Mouse (Mus musculus): ENCODE measurements around the gene Slc2a1.

Gene Slc2a1

GRCm38 (mm10) chr4:119125577-119126270, 17.2 kb downstream of the Slc2a1 start:
- Histone ChIP-seq H3K4me3 (replicated peaks; ENCODE audit: low read length) (peak overlapping the region; percentile 43), H3K9me3 (ENCODE audit: low read length) (no peaks in the 10 kb centered on the region), H3K27me3 (ENCODE audit: insufficient read depth, low read length) (no peaks in the 10 kb centered on the region), H3K4me1 (replicated peaks; ENCODE audit: low read depth, low read length) (peaks cover 100% of the 10 kb centered on the region), H3K36me3 (ENCODE audit: insufficient read depth, low read length) (peaks cover 100% of the 10 kb centered on the region)
- TF ChIP-seq CTCF (conservative IDR thresholded peaks at IDR 0.05; ENCODE audit: low read length) (no peak), NANOG (IDR thresholded peaks at IDR 0.05; ENCODE audit: borderline replicate concordance, low read length) (no peak)

GRCm38 (mm10) chr4:119127229-119127628, 18.7 kb downstream of the Slc2a1 start:
- Histone ChIP-seq H3K4me1 (replicated peaks; ENCODE audit: low read depth, low read length) (peaks cover 100% of the 10 kb centered on the region), H3K27me3 (ENCODE audit: insufficient read depth, low read length) (no peaks in the 10 kb centered on the region), H3K4me3 (replicated peaks; ENCODE audit: low read length) (peak overlapping the region; percentile 43), H3K36me3 (ENCODE audit: insufficient read depth, low read length) (peaks cover 100% of the 10 kb centered on the region), H3K9me3 (ENCODE audit: low read length) (no peaks in the 10 kb centered on the region)
- TF ChIP-seq NANOG (IDR thresholded peaks at IDR 0.05; ENCODE audit: borderline replicate concordance, low read length), result no peak
- no peak for TF ChIP-seq CTCF (conservative IDR thresholded peaks at IDR 0.05; ENCODE audit: low read length)
- TF ChIP-seq POU5F1 (IDR thresholded peaks at IDR 0.05; ENCODE audit: borderline replicate concordance, low read length), result no peak

- Histone ChIP-seq H3K9me3 (ENCODE audit: low read length) (no peaks in the 10 kb centered on the region), H3K27me3 (ENCODE audit: insufficient read depth, low read length) (no peaks in the 10 kb centered on the region), H3K4me3 (replicated peaks; ENCODE audit: low read length) (0 out of 2 replicates have a peak overlapping the region, but pooled peaks have one; percentile 37), H3K4me1 (replicated peaks; ENCODE audit: low read depth, low read length) (peaks cover 100% of the 10 kb centered on the region), H3K36me3 (ENCODE audit: insufficient read depth, low read length) (peaks cover 100% of the 10 kb centered on the region)
- TF ChIP-seq POU5F1 (IDR thresholded peaks at IDR 0.05; ENCODE audit: borderline replicate concordance, low read length) (no peak), CTCF (conservative IDR thresholded peaks at IDR 0.05; ENCODE audit: low read length) (no peak), NANOG (IDR thresholded peaks at IDR 0.05; ENCODE audit: borderline replicate concordance, low read length) (no peak)
Observed at GRCm38 (mm10) chr4:119128547-119128946, 20.0 kb downstream of the Slc2a1 start.

DNA sequence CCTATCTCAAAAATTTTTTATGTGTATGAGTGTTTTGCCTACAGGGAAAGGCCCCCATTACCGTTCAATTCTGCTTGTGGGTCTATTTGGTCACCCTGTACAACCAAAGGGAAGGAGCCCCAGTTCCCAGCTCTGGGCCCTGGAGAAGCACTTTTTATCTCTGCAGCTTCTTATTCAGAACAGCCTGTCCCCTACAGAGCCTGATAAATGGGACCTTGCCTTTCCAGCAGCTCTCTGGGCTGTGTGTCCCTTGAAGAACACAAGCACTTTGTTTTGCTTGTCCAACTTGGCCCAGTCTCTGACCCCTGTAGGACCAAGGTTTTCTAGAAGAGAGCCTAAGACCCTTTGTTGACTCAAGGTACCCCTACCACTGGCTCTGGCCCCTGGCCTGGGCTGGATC, 20.6 kb downstream of the Slc2a1 start:
- Histone ChIP-seq H3K4me3 (replicated peaks; ENCODE audit: low read length) (peak overlapping the region; percentile 37; the same call in 1 of the 2 replicates), H3K27me3 (ENCODE audit: insufficient read depth, low read length) (no peaks in the 10 kb centered on the region), H3K4me1 (replicated peaks; ENCODE audit: low read depth, low read length) (peaks cover 100% of the 10 kb centered on the region), H3K36me3 (ENCODE audit: insufficient read depth, low read length) (peaks cover 100% of the 10 kb centered on the region), H3K9me3 (ENCODE audit: low read length) (no peaks in the 10 kb centered on the region)
- TF ChIP-seq CTCF (conservative IDR thresholded peaks at IDR 0.05; ENCODE audit: low read length), result no peak
- no peak for TF ChIP-seq NANOG (IDR thresholded peaks at IDR 0.05; ENCODE audit: borderline replicate concordance, low read length)
- TF ChIP-seq POU5F1 (IDR thresholded peaks at IDR 0.05; ENCODE audit: borderline replicate concordance, low read length), result no peak

GRCm38 (mm10) chr4:119131189-119131910, 22.8 kb downstream of the Slc2a1 start:
- peak overlapping the region; percentile 37; the same call in 1 of the 2 replicates for H3K4me3 ChIP-seq (replicated peaks; ENCODE audit: low read length)
- peaks cover 100% of the 10 kb centered on the region for H3K4me1 ChIP-seq (replicated peaks; ENCODE audit: low read depth, low read length)
- no peaks in the 10 kb centered on the region for H3K9me3 ChIP-seq (ENCODE audit: low read length)
- H3K36me3 ChIP-seq (ENCODE audit: insufficient read depth, low read length), result peaks cover 100% of the 10 kb centered on the region
- H3K27me3 ChIP-seq (ENCODE audit: insufficient read depth, low read length), result no peaks in the 10 kb centered on the region
- TF ChIP-seq NANOG (IDR thresholded peaks at IDR 0.05; ENCODE audit: borderline replicate concordance, low read length) (no peak), CTCF (conservative IDR thresholded peaks at IDR 0.05; ENCODE audit: low read length) (no peak), POU5F1 (IDR thresholded peaks at IDR 0.05; ENCODE audit: borderline replicate concordance, low read length) (no peak)

GRCm38 (mm10) chr4:119133306-119133705, 24.8 kb downstream of the Slc2a1 start:
- peaks cover 97% of the 10 kb centered on the region for H3K36me3 ChIP-seq (ENCODE audit: insufficient read depth, low read length)
- no peak for TF ChIP-seq POU5F1 (IDR thresholded peaks at IDR 0.05; ENCODE audit: borderline replicate concordance, low read length)
- H3K9me3 ChIP-seq (ENCODE audit: low read length), result no peaks in the 10 kb centered on the region

DNA sequence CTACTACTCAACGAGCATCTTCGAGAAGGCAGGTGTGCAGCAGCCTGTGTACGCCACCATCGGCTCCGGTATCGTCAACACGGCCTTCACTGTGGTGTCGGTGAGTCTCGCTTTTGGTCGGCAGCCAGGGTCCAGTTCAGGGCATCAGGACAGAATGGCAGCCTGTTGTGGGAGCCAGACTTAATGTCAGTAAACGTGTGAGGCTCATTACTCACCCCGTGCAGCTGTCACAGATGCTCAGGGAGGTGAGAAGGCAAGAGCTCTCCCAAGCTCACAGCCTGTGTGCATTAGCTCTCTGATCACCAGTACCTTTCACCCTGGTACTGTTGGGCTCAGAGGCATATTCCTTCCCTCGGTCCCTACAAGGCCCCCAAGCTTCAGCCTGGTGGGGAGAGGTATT, 25.3 kb downstream of the Slc2a1 start:
- peaks cover 94% of the 10 kb centered on the region for H3K36me3 ChIP-seq (ENCODE audit: insufficient read depth, low read length)
- TF ChIP-seq NANOG (IDR thresholded peaks at IDR 0.05; ENCODE audit: borderline replicate concordance, low read length) (no peak), POU5F1 (IDR thresholded peaks at IDR 0.05; ENCODE audit: borderline replicate concordance, low read length) (no peak), CTCF (conservative IDR thresholded peaks at IDR 0.05; ENCODE audit: low read length) (no peak)
- H3K4me3 ChIP-seq (replicated peaks; ENCODE audit: low read length), result 0 out of 2 replicates have a peak overlapping the region, but pooled peaks have one; percentile 0
- H3K4me1 ChIP-seq (replicated peaks; ENCODE audit: low read depth, low read length), result peaks cover 99% of the 10 kb centered on the region
- H3K27me3 ChIP-seq (ENCODE audit: insufficient read depth, low read length), result no peaks in the 10 kb centered on the region
- H3K9me3 ChIP-seq (ENCODE audit: low read length), result no peaks in the 10 kb centered on the region

More at GRCm38 (mm10) chr4:119133306-119133705, 24.8 kb downstream of the Slc2a1 start:
- no peak overlapping the region for H3K4me3 ChIP-seq (replicated peaks; ENCODE audit: low read length)
- H3K4me1 ChIP-seq (replicated peaks; ENCODE audit: low read depth, low read length), result peaks cover 100% of the 10 kb centered on the region
- no peaks in the 10 kb centered on the region for H3K27me3 ChIP-seq (ENCODE audit: insufficient read depth, low read length)

DNA sequence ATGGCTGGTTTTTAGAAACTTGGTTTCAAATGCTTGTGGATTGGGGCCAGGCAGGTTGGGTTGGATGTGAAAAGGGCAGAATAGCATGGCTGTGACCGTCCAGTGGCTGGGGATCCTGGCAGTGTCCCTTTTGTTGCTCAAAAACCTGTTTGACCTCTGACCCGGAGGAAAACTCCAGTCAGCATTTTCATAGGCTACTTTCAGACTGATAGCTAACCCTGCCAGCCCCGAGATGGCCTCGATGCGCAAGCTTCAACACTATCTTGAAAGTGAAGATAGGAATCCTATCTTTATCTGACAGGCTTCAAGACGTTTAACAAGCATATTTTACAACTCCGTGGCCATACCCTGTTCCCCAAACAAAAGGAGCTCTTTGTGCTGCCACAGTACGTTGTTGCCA, 28.8 kb downstream of the Slc2a1 start:
- no peak for TF ChIP-seq NANOG (IDR thresholded peaks at IDR 0.05; ENCODE audit: borderline replicate concordance, low read length)
- no peak for TF ChIP-seq POU5F1 (IDR thresholded peaks at IDR 0.05; ENCODE audit: borderline replicate concordance, low read length)
- TF ChIP-seq CTCF (conservative IDR thresholded peaks at IDR 0.05; ENCODE audit: low read length), result no peak
- H3K36me3 ChIP-seq (ENCODE audit: insufficient read depth, low read length), result peaks cover 64% of the 10 kb centered on the region
- peaks cover 95% of the 10 kb centered on the region for H3K4me1 ChIP-seq (replicated peaks; ENCODE audit: low read depth, low read length)
- H3K9me3 ChIP-seq (ENCODE audit: low read length), result no peaks in the 10 kb centered on the region
- peak overlapping the region; percentile 39; the same call in 1 of the 2 replicates for H3K4me3 ChIP-seq (replicated peaks; ENCODE audit: low read length)
- no peaks in the 10 kb centered on the region for H3K27me3 ChIP-seq (ENCODE audit: insufficient read depth, low read length)
